Mouse (Mus musculus) stomach, postnatal 0 days (tissue): ENCODE results near the gene Cnga3. TPM values are rescaled to one million over a fixed set of nuclear protein-coding genes. Genes with fewer than 3 reads are reported as not detected.

Experiments used
- ATAC-seq: fragments of 200-750 bp; cut with Nextera tagmentation; 2 replicates; pipeline ENCODE4 v1.8.0; 2017; ENCODE audit not compliant: low FRiP score, low TSS enrichment
- DNase-seq: peaks from one replicate; pipeline ENCODE4 v3.0.0-alpha.2; 2016; ENCODE audit warnings: low spot score
- H3K27ac ChIP-seq: fragments of 300-500 bp; sonication (generic); replicated peaks from 2 replicates; pipeline ENCODE4 v1.5.1; 2014; ENCODE audit warnings: mild to moderate bottlenecking, control low read depth
- H3K27me3 ChIP-seq: fragments of 300-500 bp; sonication (generic); 2 replicates; pipeline ENCODE4 v1.6.1; 2014; ENCODE audit warnings: low read length; ENCODE audit not compliant: control insufficient read depth, insufficient read depth
- H3K36me3 ChIP-seq: fragments of 300-500 bp; sonication (generic); 2 replicates; pipeline ENCODE4 v1.6.1; 2014; ENCODE audit warnings: low read length, mixed read lengths; ENCODE audit not compliant: control insufficient read depth, insufficient read depth
- H3K4me1 ChIP-seq: fragments of 300-500 bp; sonication (generic); replicated peaks from 2 replicates; pipeline ENCODE4 v1.6.1; 2014; ENCODE audit warnings: antibody characterized with exemption; ENCODE audit not compliant: control insufficient read depth, insufficient read depth
- H3K4me2 ChIP-seq: fragments of 300-500 bp; sonication (generic); replicated peaks from 2 replicates; pipeline ENCODE4 v1.6.1; 2014; ENCODE audit warnings: low read depth, mild to moderate bottlenecking, control low read depth, moderate library complexity
- H3K4me3 ChIP-seq: fragments of 300-500 bp; sonication (generic); 2 replicates; pipeline ENCODE4 v1.5.1; 2014; ENCODE audit warnings: low read depth, low read length, control low read depth
- H3K9ac ChIP-seq: fragments of 300-500 bp; sonication (generic); 2 replicates; pipeline ENCODE4 v1.6.1; 2014; ENCODE audit warnings: mild to moderate bottlenecking, low read length, control low read depth, mixed read lengths
- H3K9me3 ChIP-seq: fragments of 300-500 bp; sonication (generic); 2 replicates; pipeline ENCODE4 v1.6.1; 2016; ENCODE audit warnings: low read length; ENCODE audit not compliant: control insufficient read depth
- CTCF ChIP-seq: IDR thresholded peaks from 2 replicates; pipeline ENCODE4 v1.5.1; 2016; ENCODE audit warnings: antibody characterized with exemption, low read depth, mild to moderate bottlenecking, moderate library complexity
- EP300 ChIP-seq: optimal IDR thresholded peaks from 2 replicates; pipeline ENCODE3; 2016; ENCODE audit warnings: antibody characterized with exemption
- WGBS: fragments of 180-500 bp; shearing (Covaris S2); extraction: QIAGEN DNeasy Blood & Tissue Kit; methylation state at CpG from one replicate; pipeline ENCODE4 v1.1.7; 2014; 5-methylcytosine and 5-hydroxymethylcytosine counted together
- polyA plus RNA-seq: library from polyadenylated mRNA; unstranded; fragments of >200 nt; fragmentation: Nextera tagmentation; extraction: Ambion mirVana; gene quantifications from 2 replicates; pipeline ENCODE4 v1.2.1, GENCODE M21; 2015

Cnga3 gene
- polyA plus RNA-seq, 1 experiment from 2014 or later = 1.2 TPM

DNA sequence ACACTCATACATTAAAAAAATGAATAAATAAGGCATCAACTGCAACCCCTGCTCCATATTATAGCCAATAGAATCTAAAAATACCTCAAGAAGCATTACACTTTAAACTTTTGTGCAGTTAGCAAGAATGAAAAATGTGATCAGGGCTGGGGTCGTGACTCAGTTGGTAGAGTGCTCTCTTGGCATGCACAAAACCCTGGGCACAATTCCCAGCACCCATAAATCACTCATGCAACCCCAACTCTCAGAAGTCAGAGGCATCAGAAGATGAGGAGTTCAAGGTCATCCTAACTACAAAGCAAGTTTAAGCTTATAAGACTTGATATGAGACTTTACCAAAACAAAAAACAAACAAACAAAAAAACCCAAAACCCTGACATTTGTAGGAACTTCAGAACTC is 73.5 kb downstream of the Cnga3 start:
- TF ChIP-seq CTCF (no peak), EP300 (no peak)
- H3K9me3 ChIP-seq = no peaks in the 10 kb centered on the region
- H3K9ac ChIP-seq = no peak overlapping the region
- no peaks in the 10 kb centered on the region for H3K4me1 ChIP-seq
- no peak overlapping the region for H3K4me3 ChIP-seq
- no peaks in the 10 kb centered on the region for H3K27me3 ChIP-seq
- H3K36me3 ChIP-seq = no peaks in the 10 kb centered on the region
- no peak for DNase-seq
- H3K27ac ChIP-seq = no peak overlapping the region
- no peak overlapping the region for H3K4me2 ChIP-seq
- WGBS = 61% methylated on average over 1 of the region's 1 CpGs
- no peak for ATAC-seq

GRCm38 (mm10) chr1:37288181-37288935 is 74.1 kb downstream of the Cnga3 start:
- Histone ChIP-seq H3K36me3 (no peaks in the 10 kb centered on the region), H3K27me3 (no peaks in the 10 kb centered on the region), H3K27ac (0 out of 2 replicates have a peak overlapping the region, but pooled peaks have one; percentile 53), H3K4me3 (no peak overlapping the region), H3K9me3 (no peaks in the 10 kb centered on the region), H3K4me1 (no peaks in the 10 kb centered on the region), H3K9ac (no peak overlapping the region), H3K4me2 (no peak overlapping the region)
- TF ChIP-seq EP300 (no peak), CTCF (no peak)
- ATAC-seq (no peak), DNase-seq (peak; percentile 17)
- WGBS = 54% methylated on average over 11 of the region's 11 CpGs

DNA sequence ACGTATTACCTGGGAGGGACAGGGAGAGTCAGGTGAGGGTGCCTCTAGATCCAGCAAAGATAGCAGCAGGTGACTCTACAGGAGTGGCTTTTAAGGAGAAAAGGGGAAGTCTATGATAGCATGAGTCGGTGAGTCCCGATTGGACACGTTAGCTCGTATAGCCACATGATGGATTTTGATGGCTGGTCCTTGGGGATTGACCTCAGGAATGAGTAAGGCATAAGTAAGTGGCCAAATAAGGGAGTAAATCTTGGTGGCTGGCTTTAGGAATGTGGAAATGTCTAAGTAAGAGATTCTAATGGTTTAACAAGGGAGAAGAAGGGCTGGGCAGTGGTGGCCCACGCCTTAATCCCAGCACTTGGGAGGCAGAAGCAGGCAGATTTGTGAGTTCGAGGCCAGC is 74.7 kb downstream of the Cnga3 start:
- Histone ChIP-seq H3K4me2 (no peak overlapping the region), H3K27ac (0 out of 2 replicates have a peak overlapping the region, but pooled peaks have one; percentile 13), H3K4me3 (no peak overlapping the region), H3K27me3 (no peaks in the 10 kb centered on the region), H3K36me3 (no peaks in the 10 kb centered on the region), H3K9ac (no peak overlapping the region), H3K9me3 (no peaks in the 10 kb centered on the region), H3K4me1 (no peaks in the 10 kb centered on the region)
- no peak for DNase-seq
- TF ChIP-seq EP300 (no peak), CTCF (no peak)
- ATAC-seq = no peak
- 58% methylated on average over 7 of the region's 7 CpGs for WGBS

GRCm38 (mm10) chr1:37296414-37296813 is 82.2 kb downstream of the Cnga3 start:
- Histone ChIP-seq H3K27ac (no peak overlapping the region), H3K4me3 (no peak overlapping the region), H3K9me3 (no peaks in the 10 kb centered on the region), H3K9ac (no peak overlapping the region), H3K4me1 (peaks cover 3% of the 10 kb centered on the region; the same call in 1 of the 2 replicates), H3K4me2 (no peak overlapping the region), H3K27me3 (no peaks in the 10 kb centered on the region), H3K36me3 (no peaks in the 10 kb centered on the region)
- no peak for DNase-seq
- TF ChIP-seq EP300 (no peak), CTCF (no peak)
- 52% methylated on average over 1 of the region's 1 CpGs for WGBS
- no peak for ATAC-seq

GRCm38 (mm10) chr1:37298904-37299303 is 84.7 kb downstream of the Cnga3 start:
- Histone ChIP-seq H3K9me3 (no peaks in the 10 kb centered on the region), H3K27ac (no peak overlapping the region), H3K4me1 (peaks cover 3% of the 10 kb centered on the region; the same call in 1 of the 2 replicates), H3K9ac (no peak overlapping the region), H3K27me3 (no peaks in the 10 kb centered on the region), H3K36me3 (no peaks in the 10 kb centered on the region), H3K4me2 (no peak overlapping the region), H3K4me3 (no peak overlapping the region)
- TF ChIP-seq CTCF = no peak
- no peak for TF ChIP-seq EP300
- ATAC-seq = no peak
- 67% methylated on average over 2 of the region's 2 CpGs for WGBS
- no peak for DNase-seq
